Mouse (Mus musculus) neural tube, embryonic 12.5 days (tissue): ENCODE results near the gene Cpsf3. TPM values are rescaled to one million over a fixed set of nuclear protein-coding genes. Genes with fewer than 3 reads are reported as not detected.
A peak's percentile ranks its signal among the peaks of the same experiment; 100 is the strongest.

Experiments used
- ATAC-seq: fragments of 200-750 bp; cut with Nextera tagmentation; 2 replicates; pipeline ENCODE4 v1.8.0; 2017; ENCODE audit warnings: low read depth, mild to moderate bottlenecking, moderate TSS enrichment, moderate library complexity; ENCODE audit not compliant: low FRiP score
- H3K27ac ChIP-seq: fragments of 300-500 bp; sonication (generic); 2 replicates; pipeline ENCODE4 v1.5.1; 2016
- H3K27me3 ChIP-seq: fragments of 300-500 bp; sonication (generic); replicated peaks from 2 replicates; pipeline ENCODE4 v1.6.1; 2016; ENCODE audit warnings: mild to moderate bottlenecking
- H3K36me3 ChIP-seq: fragments of 300-500 bp; sonication (generic); 2 replicates; pipeline ENCODE4 v1.6.1; 2016; ENCODE audit warnings: mild to moderate bottlenecking
- H3K4me1 ChIP-seq: fragments of 300-500 bp; sonication (generic); 2 replicates; pipeline ENCODE4 v1.6.1; 2016
- H3K4me2 ChIP-seq: fragments of 300-500 bp; sonication (generic); replicated peaks from 2 replicates; pipeline ENCODE4 v1.6.1; 2016; ENCODE audit warnings: mild to moderate bottlenecking
- H3K4me3 ChIP-seq: fragments of 300-500 bp; sonication (generic); 2 replicates; pipeline ENCODE4 v1.5.1; 2016
- H3K9ac ChIP-seq: fragments of 300-500 bp; sonication (generic); 2 replicates; pipeline ENCODE4 v1.6.1; 2016; ENCODE audit warnings: mild to moderate bottlenecking
- H3K9me3 ChIP-seq: fragments of 300-500 bp; sonication (generic); 2 replicates; pipeline ENCODE4 v1.6.1; 2016; ENCODE audit warnings: mild to moderate bottlenecking
- WGBS: fragments of 180-500 bp; shearing (Covaris S2); methylation state at CpG from one replicate; pipeline ENCODE4 v1.1.7; 2016; 5-methylcytosine and 5-hydroxymethylcytosine counted together
- polyA plus RNA-seq: library from polyadenylated mRNA; unstranded; fragments of >200 nt; fragmentation: Nextera tagmentation; extraction: Ambion mirVana; gene quantifications from 2 replicates; pipeline ENCODE4 v1.2.1, GENCODE M21; 2016

The Cpsf3 gene
- polyA plus RNA-seq, 1 experiment from 2014 or later, result 112 TPM

- no peak for ATAC-seq
- no peaks in the 10 kb centered on the region for H3K9me3 ChIP-seq
- no peak overlapping the region for H3K4me3 ChIP-seq
- 90% methylated on average over 8 of the region's 8 CpGs for WGBS
- H3K4me1 ChIP-seq, result no peaks in the 10 kb centered on the region
- H3K36me3 ChIP-seq, result peaks cover 79% of the 10 kb centered on the region
- no peak overlapping the region for H3K27ac ChIP-seq
- no peaks in the 10 kb centered on the region for H3K27me3 ChIP-seq
- no peak overlapping the region for H3K4me2 ChIP-seq
- H3K9ac ChIP-seq, result no peak overlapping the region
Observed at GRCm38 (mm10) chr12:21301932-21302331, 16.7 kb downstream of the Cpsf3 start.

- WGBS, result 87% methylated on average over 5 of the region's 5 CpGs
- Histone ChIP-seq H3K36me3 (peaks cover 78% of the 10 kb centered on the region), H3K9me3 (no peaks in the 10 kb centered on the region)
Observed at GRCm38 (mm10) chr12:21302361-21302783, 17.2 kb downstream of the Cpsf3 start.

GRCm38 (mm10) chr12:21305741-21306140 lies 20.6 kb downstream of the Cpsf3 start:
- ATAC-seq, result no peak
- Histone ChIP-seq H3K4me3 (no peak overlapping the region), H3K4me2 (no peak overlapping the region), H3K36me3 (peaks cover 89% of the 10 kb centered on the region), H3K27ac (no peak overlapping the region), H3K9ac (no peak overlapping the region), H3K27me3 (no peaks in the 10 kb centered on the region), H3K4me1 (no peaks in the 10 kb centered on the region), H3K9me3 (no peaks in the 10 kb centered on the region)
- WGBS, result 97% methylated on average over 4 of the region's 4 CpGs

More at GRCm38 (mm10) chr12:21302361-21302783, 17.2 kb downstream of the Cpsf3 start:
- no peak overlapping the region for H3K4me3 ChIP-seq
- no peaks in the 10 kb centered on the region for H3K4me1 ChIP-seq
- H3K27me3 ChIP-seq, result no peaks in the 10 kb centered on the region
- no peak overlapping the region for H3K4me2 ChIP-seq
- H3K27ac ChIP-seq, result no peak overlapping the region
- no peak for ATAC-seq
- H3K9ac ChIP-seq, result no peak overlapping the region

- H3K36me3 ChIP-seq, result peaks cover 92% of the 10 kb centered on the region
Observed at GRCm38 (mm10) chr12:21306721-21307120, 21.5 kb downstream of the Cpsf3 start.

GRCm38 (mm10) chr12:21312201-21312600 lies 27.0 kb downstream of the Cpsf3 start:
- no peak overlapping the region for H3K4me3 ChIP-seq
- H3K4me2 ChIP-seq, result no peak overlapping the region
- H3K36me3 ChIP-seq, result peaks cover 76% of the 10 kb centered on the region
- no peak overlapping the region for H3K27ac ChIP-seq
- no peaks in the 10 kb centered on the region for H3K9me3 ChIP-seq
- 90% methylated on average over 5 of the region's 5 CpGs for WGBS
- H3K4me1 ChIP-seq, result peaks cover 4% of the 10 kb centered on the region
- H3K27me3 ChIP-seq, result no peaks in the 10 kb centered on the region
- ATAC-seq, result no peak
- H3K9ac ChIP-seq, result no peak overlapping the region

More at GRCm38 (mm10) chr12:21306721-21307120, 21.5 kb downstream of the Cpsf3 start:
- Histone ChIP-seq H3K9ac (no peak overlapping the region), H3K4me2 (no peak overlapping the region), H3K4me3 (no peak overlapping the region), H3K27me3 (no peaks in the 10 kb centered on the region), H3K9me3 (no peaks in the 10 kb centered on the region), H3K4me1 (no peaks in the 10 kb centered on the region), H3K27ac (no peak overlapping the region)
- WGBS, result 88% methylated on average over 4 of the region's 4 CpGs
- no peak for ATAC-seq

- ATAC-seq, result peak; percentile 86
- peak within 1 kb of the TSS; percentile 80 for H3K9ac ChIP-seq
- peaks cover 4% of the 10 kb centered on the region for H3K4me1 ChIP-seq
- peak within 1 kb of the TSS; percentile 72 for H3K4me3 ChIP-seq
- 3% methylated on average over 59 of the region's 59 CpGs for WGBS
- no peaks in the 10 kb centered on the region for H3K9me3 ChIP-seq
- peak within 1 kb of the TSS; percentile 68 for H3K4me2 ChIP-seq
- peaks cover 41% of the 10 kb centered on the region for H3K36me3 ChIP-seq
- H3K27ac ChIP-seq, result 0 out of 2 replicates have a peak within 1 kb of the TSS, but pooled peaks have one; percentile 2
- no peaks in the 10 kb centered on the region for H3K27me3 ChIP-seq
Observed at GRCm38 (mm10) chr12:21315923-21316868, 31.0 kb downstream of the Cpsf3 start, which contains the start of gene Iah1. Gene Iah1, plus strand, starts transcription at chr12:21316389.

GRCm38 (mm10) chr12:21316869-21317265 lies 31.7 kb downstream of the Cpsf3 start:
- WGBS, result 45% methylated on average over 7 of the region's 7 CpGs
- no peaks in the 10 kb centered on the region for H3K27me3 ChIP-seq
- no peak overlapping the region for H3K27ac ChIP-seq
- peak overlapping the region; percentile 80; the same call in 1 of the 2 replicates for H3K9ac ChIP-seq
- H3K36me3 ChIP-seq, result peaks cover 38% of the 10 kb centered on the region
- H3K4me1 ChIP-seq, result peaks cover 4% of the 10 kb centered on the region
- H3K4me2 ChIP-seq, result peak overlapping the region; percentile 68
- ATAC-seq, result no peak
- no peaks in the 10 kb centered on the region for H3K9me3 ChIP-seq
- peak overlapping the region; percentile 72 for H3K4me3 ChIP-seq

- Histone ChIP-seq H3K27ac (no peak overlapping the region), H3K4me1 (peaks cover 4% of the 10 kb centered on the region), H3K4me2 (no peak overlapping the region), H3K9ac (no peak overlapping the region), H3K36me3 (peaks cover 29% of the 10 kb centered on the region), H3K4me3 (no peak overlapping the region), H3K9me3 (no peaks in the 10 kb centered on the region), H3K27me3 (no peaks in the 10 kb centered on the region)
- ATAC-seq, result no peak
- WGBS, result 78% methylated on average over 12 of the region's 12 CpGs
Observed at GRCm38 (mm10) chr12:21318143-21318895, 33.1 kb downstream of the Cpsf3 start.

- peaks cover 23% of the 10 kb centered on the region for H3K36me3 ChIP-seq
- H3K27ac ChIP-seq, result no peak overlapping the region
- 90% methylated on average over 4 of the region's 4 CpGs for WGBS
- no peaks in the 10 kb centered on the region for H3K27me3 ChIP-seq
- no peak for ATAC-seq
- no peak overlapping the region for H3K4me2 ChIP-seq
- H3K4me3 ChIP-seq, result no peak overlapping the region
- peaks cover 4% of the 10 kb centered on the region for H3K4me1 ChIP-seq
- H3K9me3 ChIP-seq, result no peaks in the 10 kb centered on the region
- no peak overlapping the region for H3K9ac ChIP-seq
Observed at GRCm38 (mm10) chr12:21320317-21320716, 35.1 kb downstream of the Cpsf3 start.

GRCm38 (mm10) chr12:21321170-21321569 lies 36.0 kb downstream of the Cpsf3 start:
- no peak overlapping the region for H3K4me3 ChIP-seq
- H3K27me3 ChIP-seq, result no peaks in the 10 kb centered on the region
- ATAC-seq, result no peak
- no peak overlapping the region for H3K9ac ChIP-seq
- H3K4me1 ChIP-seq, result no peaks in the 10 kb centered on the region
- H3K36me3 ChIP-seq, result peaks cover 31% of the 10 kb centered on the region
- no peak overlapping the region for H3K4me2 ChIP-seq
- H3K9me3 ChIP-seq, result no peaks in the 10 kb centered on the region
- no peak overlapping the region for H3K27ac ChIP-seq
- WGBS, result 83% methylated on average over 9 of the region's 9 CpGs

- 95% methylated on average over 4 of the region's 4 CpGs for WGBS
- no peak overlapping the region for H3K4me3 ChIP-seq
- H3K36me3 ChIP-seq, result peaks cover 41% of the 10 kb centered on the region
- no peak overlapping the region for H3K4me2 ChIP-seq
- H3K9ac ChIP-seq, result no peak overlapping the region
- no peaks in the 10 kb centered on the region for H3K9me3 ChIP-seq
- H3K27ac ChIP-seq, result no peak overlapping the region
- H3K27me3 ChIP-seq, result no peaks in the 10 kb centered on the region
- ATAC-seq, result no peak
- no peaks in the 10 kb centered on the region for H3K4me1 ChIP-seq
Observed at GRCm38 (mm10) chr12:21322296-21322695, 37.1 kb downstream of the Cpsf3 start.

GRCm38 (mm10) chr12:21322856-21323255 lies 37.7 kb downstream of the Cpsf3 start:
- no peak for ATAC-seq
- no peak overlapping the region for H3K9ac ChIP-seq
- no peak overlapping the region for H3K4me3 ChIP-seq
- WGBS, result 90% methylated on average over 9 of the region's 9 CpGs
- no peaks in the 10 kb centered on the region for H3K9me3 ChIP-seq
- H3K27me3 ChIP-seq, result no peaks in the 10 kb centered on the region
- H3K27ac ChIP-seq, result no peak overlapping the region
- H3K4me1 ChIP-seq, result no peaks in the 10 kb centered on the region
- no peak overlapping the region for H3K4me2 ChIP-seq
- H3K36me3 ChIP-seq, result peaks cover 45% of the 10 kb centered on the region
